Mouse (Mus musculus) erythroblast, adult 5-6 weeks (primary cell): ENCODE data around the gene Olfr957. TPM values are rescaled to one million over a fixed set of nuclear protein-coding genes. Genes with fewer than 3 reads are reported as not detected.

ENCODE experiments used
- ATAC-seq: replicated peaks from 2 replicates; pipeline ENCODE4 v1.8.0; 2016; ENCODE audit warnings: moderate number of reproducible peaks, mild to moderate bottlenecking, moderate TSS enrichment, inconsistent platforms; ENCODE audit not compliant: poor library complexity, low FRiP score, severe bottlenecking
- total RNA-seq, 2 experiments: library from RNA; stranded (forward) in 1 of 2; stranded (reverse) in 1 of 2; fragments of 150-400 nt in 1 of 2; fragments of 200-764, 138-1000 nt in 1 of 2; gene quantifications; 2 replicates each; pipeline versions ENCODE4 v1.2.3 to v1.2.4; 2015 to 2017; ENCODE audit warnings: low replicate concordance in 2 of 2

The Olfr957 gene
- total RNA-seq (2015; ENCODE audit: low replicate concordance) (not detected in 2 replicates), total RNA-seq (2017; ENCODE audit: low replicate concordance) (not detected in 2 replicates)

- no peak for ATAC-seq
These were observed at the start of gene Olfr957 for GRCm38 (mm10) chr9:39515531-39515930. Gene Olfr957, minus strand, starts transcription at chr9:39515809.

DNA sequence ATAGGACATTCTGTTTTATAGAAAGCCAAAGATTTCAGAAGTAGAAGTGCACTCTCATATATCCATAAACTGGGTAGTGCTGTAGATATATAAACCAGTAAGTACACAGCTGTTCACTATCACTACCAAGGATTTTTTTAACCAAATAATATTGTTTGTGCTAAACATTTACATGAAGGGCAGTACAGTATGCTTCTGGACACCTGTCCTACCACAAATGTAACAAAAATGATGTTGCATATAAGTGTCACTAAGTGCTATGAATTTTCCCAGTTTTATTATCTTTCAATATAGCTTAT lies 42.7 kb upstream of the Olfr957 start:
- no peak for ATAC-seq

- no peak for ATAC-seq
These were observed 42.1 kb upstream of the Olfr957 start for GRCm38 (mm10) chr9:39557529-39558348.

DNA sequence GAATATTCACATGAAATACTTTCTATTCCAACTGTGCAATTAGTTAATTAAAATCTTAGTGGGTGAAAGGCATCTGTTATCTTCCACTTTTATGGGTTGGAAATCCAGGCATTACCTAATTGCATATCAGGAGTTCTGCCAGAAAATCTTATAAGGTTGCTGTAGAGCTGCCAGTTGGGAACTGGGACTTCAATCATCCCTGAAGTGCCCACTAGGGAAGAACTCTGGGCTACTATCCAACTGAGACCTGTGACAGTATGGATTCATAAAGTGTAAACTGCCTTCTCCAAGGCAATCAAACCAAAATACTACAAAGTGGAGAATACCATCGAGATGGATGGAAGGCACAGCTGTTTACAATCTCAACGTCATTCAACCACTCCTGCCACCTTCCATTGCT lies 38.3 kb upstream of the Olfr957 start, which contains the start of gene Olfr958:
Olfr958 (minus strand) TSS at position 109 of the 400 bp plus-strand sequence.
- ATAC-seq = no peak

GRCm38 (mm10) chr9:39550806-39551205 lies 35.2 kb upstream of the Olfr957 start:
- no peak for ATAC-seq

DNA sequence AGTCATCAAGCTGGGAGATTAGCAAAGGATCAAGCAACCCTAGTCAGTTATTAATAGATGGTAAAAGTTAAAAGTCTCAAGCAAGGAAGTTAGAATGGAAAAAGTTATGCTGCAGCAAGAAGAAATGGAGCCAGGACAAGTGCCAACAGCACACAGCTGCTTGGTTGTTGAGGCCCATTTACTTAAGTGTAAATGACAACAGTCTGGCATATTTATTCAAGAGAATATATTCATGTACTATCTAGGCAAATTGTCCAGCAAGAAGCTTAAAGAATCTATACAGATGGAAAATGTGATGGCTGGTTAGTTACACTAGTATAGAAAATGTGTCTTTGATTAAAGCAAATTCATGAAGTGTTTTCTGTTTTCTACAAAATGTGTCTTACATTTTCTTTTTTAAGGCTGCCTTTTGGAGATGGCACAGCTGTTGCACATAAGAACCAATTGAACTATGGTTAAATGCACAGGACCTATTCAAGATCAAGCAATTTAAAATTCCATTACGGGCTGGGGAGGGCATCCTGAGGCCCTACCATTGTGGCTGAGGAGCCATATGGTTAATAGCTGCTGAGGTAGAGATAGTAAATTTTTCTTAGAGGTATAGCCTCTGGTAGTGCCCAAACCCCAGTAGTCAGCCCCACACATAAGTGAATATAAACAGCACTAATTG lies 8.1 kb upstream of the Olfr957 start:
- no peak for ATAC-seq

DNA sequence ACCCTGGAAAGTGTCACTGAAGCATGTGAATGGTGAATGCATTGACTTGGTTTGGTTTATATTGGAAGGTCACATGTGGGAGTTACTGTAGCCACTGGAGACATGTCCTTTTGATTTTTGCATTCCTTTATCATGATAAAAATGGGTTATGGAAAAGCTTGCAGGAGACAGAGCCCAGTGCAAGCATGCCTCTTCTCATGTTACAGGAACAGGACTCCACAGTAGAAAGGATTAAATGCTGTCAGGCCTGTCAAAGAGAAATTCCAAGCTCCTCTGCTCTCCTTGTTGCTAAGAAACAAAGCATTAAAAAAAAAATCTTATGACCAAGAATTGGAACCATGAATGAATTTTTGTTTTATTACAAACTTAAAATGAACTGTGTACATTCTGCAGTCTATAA lies 3.0 kb upstream of the Olfr957 start:
- no peak for ATAC-seq

- ATAC-seq = no peak
These were observed 6.2 kb downstream of the Olfr957 start for GRCm38 (mm10) chr9:39509412-39509811.

- ATAC-seq = no peak
These were observed 6.6 kb downstream of the Olfr957 start for GRCm38 (mm10) chr9:39508998-39509397.

DNA sequence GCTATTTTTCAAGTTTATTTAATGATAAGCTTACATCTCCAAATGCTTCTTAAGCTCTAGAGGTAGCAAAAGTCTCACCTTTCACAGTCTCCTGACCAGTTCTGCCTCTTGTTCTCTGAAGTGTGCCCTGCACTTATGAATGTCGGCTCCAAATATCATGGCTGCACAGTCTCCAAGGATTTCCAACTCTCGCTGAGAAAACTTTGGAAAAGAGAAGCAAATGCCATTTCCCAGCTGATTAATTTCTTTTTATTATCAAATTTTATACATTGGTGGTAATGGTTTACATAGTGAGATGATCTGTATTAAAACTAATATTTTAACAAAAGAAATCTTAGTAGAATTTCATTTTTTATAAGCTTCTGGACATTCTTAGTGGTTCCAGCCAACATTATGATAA lies 21.7 kb downstream of the Olfr957 start, which contains the start of gene Olfr44:
Olfr44 (minus strand) TSS at position 101 of the 400 bp plus-strand sequence.
- no peak for ATAC-seq

DNA sequence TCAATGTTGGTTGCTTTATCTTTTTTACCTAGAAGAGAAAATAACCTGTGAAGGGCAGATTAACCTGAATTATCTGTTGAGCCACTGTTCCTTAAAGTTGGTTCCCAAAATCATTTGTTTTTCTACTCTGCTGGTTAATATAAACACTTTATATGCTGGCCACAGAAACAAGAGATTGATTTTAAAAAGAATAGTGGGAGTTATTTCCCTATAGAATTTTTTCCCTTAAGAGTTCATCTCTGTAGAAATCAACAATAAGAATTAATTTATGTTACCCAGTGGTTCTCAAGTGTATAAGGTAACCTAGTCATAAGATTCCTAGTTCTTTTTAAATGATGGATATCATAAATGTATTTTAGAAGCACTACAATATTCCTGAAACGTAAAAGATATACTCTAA lies 43.8 kb downstream of the Olfr957 start, which contains the start of gene Olfr955:
Olfr955 (minus strand) TSS at position 101 of the 400 bp plus-strand sequence.
- ATAC-seq = no peak

Other genes starting within 250 kb of the Olfr957 start
- not detected in 2 replicates for gene Olfr945, start 239.0 kb downstream of the Olfr957 start, total RNA-seq (2015; ENCODE audit: low replicate concordance)
- gene Olfr945, start 239.0 kb downstream of the Olfr957 start, total RNA-seq (2017; ENCODE audit: low replicate concordance) = not detected in 2 replicates
- gene Olfr948, start 189.8 kb downstream of the Olfr957 start, total RNA-seq (2015; ENCODE audit: low replicate concordance) = not detected in 2 replicates
- gene Olfr948, start 189.8 kb downstream of the Olfr957 start, total RNA-seq (2017; ENCODE audit: low replicate concordance) = not detected in 2 replicates
- gene Olfr951, start 128.4 kb downstream of the Olfr957 start, total RNA-seq (2015; ENCODE audit: low replicate concordance) = not detected in 2 replicates
- not detected in 2 replicates for gene Olfr951, start 128.4 kb downstream of the Olfr957 start, total RNA-seq (2017; ENCODE audit: low replicate concordance)
- gene Olfr952, start 88.7 kb downstream of the Olfr957 start, total RNA-seq (2015; ENCODE audit: low replicate concordance) = not detected in 2 replicates
- gene Olfr952, start 88.7 kb downstream of the Olfr957 start, total RNA-seq (2017; ENCODE audit: low replicate concordance) = not detected in 2 replicates
- gene Olfr954, start 59.1 kb downstream of the Olfr957 start, total RNA-seq (2015; ENCODE audit: low replicate concordance) = not detected in 2 replicates
- 0.70 TPM in 1 of 2 replicates, not detected in the other for gene Olfr954, start 59.1 kb downstream of the Olfr957 start, total RNA-seq (2017; ENCODE audit: low replicate concordance)
- gene Olfr955, start 43.9 kb downstream of the Olfr957 start, total RNA-seq (2015; ENCODE audit: low replicate concordance) = not detected in 2 replicates
- not detected in 2 replicates for gene Olfr955, start 43.9 kb downstream of the Olfr957 start, total RNA-seq (2017; ENCODE audit: low replicate concordance)
- gene Olfr44, start 21.8 kb downstream of the Olfr957 start, total RNA-seq (2015; ENCODE audit: low replicate concordance) = not detected in 2 replicates
- gene Olfr44, start 21.8 kb downstream of the Olfr957 start, total RNA-seq (2017; ENCODE audit: low replicate concordance) = not detected in 2 replicates
- not detected in 2 replicates for gene Olfr958, start 38.2 kb upstream of the Olfr957 start, total RNA-seq (2015; ENCODE audit: low replicate concordance)
- not detected in 2 replicates for gene Olfr958, start 38.2 kb upstream of the Olfr957 start, total RNA-seq (2017; ENCODE audit: low replicate concordance)
- gene Olfr959, start 59.8 kb upstream of the Olfr957 start, total RNA-seq (2015; ENCODE audit: low replicate concordance) = not detected in 2 replicates
- gene Olfr959, start 59.8 kb upstream of the Olfr957 start, total RNA-seq (2017; ENCODE audit: low replicate concordance) = not detected in 2 replicates
- not detected in 2 replicates for gene AW551984, start 88.6 kb upstream of the Olfr957 start, total RNA-seq (2015; ENCODE audit: low replicate concordance)
- gene AW551984, start 88.6 kb upstream of the Olfr957 start, total RNA-seq (2017; ENCODE audit: low replicate concordance) = not detected in 2 replicates
- not detected in 2 replicates for gene Olfr148, start 94.8 kb upstream of the Olfr957 start, total RNA-seq (2015; ENCODE audit: low replicate concordance)
- not detected in 2 replicates for gene Olfr148, start 94.8 kb upstream of the Olfr957 start, total RNA-seq (2017; ENCODE audit: low replicate concordance)
- not detected in 2 replicates for gene Olfr960, start 105.6 kb upstream of the Olfr957 start, total RNA-seq (2015; ENCODE audit: low replicate concordance)
- gene Olfr960, start 105.6 kb upstream of the Olfr957 start, total RNA-seq (2017; ENCODE audit: low replicate concordance) = not detected in 2 replicates
- not detected in 2 replicates for gene Olfr961, start 129.3 kb upstream of the Olfr957 start, total RNA-seq (2015; ENCODE audit: low replicate concordance)
- not detected in 2 replicates for gene Olfr961, start 129.3 kb upstream of the Olfr957 start, total RNA-seq (2017; ENCODE audit: low replicate concordance)
- gene Olfr963, start 151.4 kb upstream of the Olfr957 start, total RNA-seq (2015; ENCODE audit: low replicate concordance) = not detected in 2 replicates
- not detected in 2 replicates for gene Olfr963, start 151.4 kb upstream of the Olfr957 start, total RNA-seq (2017; ENCODE audit: low replicate concordance)
- not detected in 2 replicates for gene Olfr149, start 191.3 kb upstream of the Olfr957 start, total RNA-seq (2015; ENCODE audit: low replicate concordance)
- not detected in 2 replicates for gene Olfr149, start 191.3 kb upstream of the Olfr957 start, total RNA-seq (2017; ENCODE audit: low replicate concordance)
- not detected in 2 replicates for gene Olfr965, start 195.5 kb upstream of the Olfr957 start, total RNA-seq (2015; ENCODE audit: low replicate concordance)
- gene Olfr965, start 195.5 kb upstream of the Olfr957 start, total RNA-seq (2017; ENCODE audit: low replicate concordance) = 1.2 TPM in 1 of 2 replicates, not detected in the other
- gene Olfr150, start 215.2 kb upstream of the Olfr957 start, total RNA-seq (2015; ENCODE audit: low replicate concordance) = not detected in 2 replicates
- not detected in 2 replicates for gene Olfr150, start 215.2 kb upstream of the Olfr957 start, total RNA-seq (2017; ENCODE audit: low replicate concordance)
- not detected in 2 replicates for gene Olfr967, start 230.4 kb upstream of the Olfr957 start, total RNA-seq (2015; ENCODE audit: low replicate concordance)
- gene Olfr967, start 230.4 kb upstream of the Olfr957 start, total RNA-seq (2017; ENCODE audit: low replicate concordance) = not detected in 2 replicates